In genomic region chr7:34910096-34911066, GRCm38 (mm10) we compare ENCODE assay signal across 9 mouse cellular contexts. TPM values are rescaled to one million over a fixed set of nuclear protein-coding genes. Genes with fewer than 3 reads are reported as not detected.
DNase-seq lines count a peak whose midpoint lies in the region; ATAC-seq lines count a peak whose summit lies in the region.
"Had no signal": no experiment of that assay in that cellular context is flagged by ENCODE, and none has a peak within 500 bp of the region (broad histone marks: within the 10 kb centered on the region; RNA-seq: fewer than 3 reads in every experiment).

No protein-coding gene starts in this region.

- peak overlapping the region; percentile 34; the same call in 1 of the 2 replicates for H3K4me2 ChIP-seq in kidney, embryonic 15.5 days
- peak overlapping the region; percentile 14; the same call in 1 of the 2 replicates for H3K4me2 ChIP-seq in neural tube, embryonic 11.5 days (ENCODE audit: low read depth)
- H3K4me2 ChIP-seq: embryonic facial prominence, embryonic 12.5 days had no signal

- H3K36me3 ChIP-seq in heart, embryonic 10.5 days = no peaks in the 10 kb centered on the region
- H3K36me3 ChIP-seq in kidney, embryonic 15.5 days = no peaks in the 10 kb centered on the region
- no peaks in the 10 kb centered on the region for H3K36me3 ChIP-seq in neural tube, embryonic 11.5 days (ENCODE audit: control insufficient read depth, insufficient read depth, low read length)
- H3K36me3 ChIP-seq: embryonic facial prominence, embryonic 12.5 days had no signal

- WGBS in heart, embryonic 10.5 days = 35% methylated on average over 24 of the region's 24 CpGs
- WGBS in kidney, embryonic 15.5 days = 15% methylated on average over 23 of the region's 24 CpGs
- WGBS in neural tube, embryonic 11.5 days = 27% methylated on average over 24 of the region's 24 CpGs

- H3K9ac ChIP-seq in kidney, embryonic 15.5 days = no peak overlapping the region
- H3K9ac ChIP-seq in neural tube, embryonic 11.5 days (ENCODE audit: low read length) = no peak overlapping the region
- H3K9ac ChIP-seq: embryonic facial prominence, embryonic 12.5 days had no signal

- DNase-seq in heart, embryonic 10.5 days (ENCODE audit: low spot score) = no peak
- DNase-seq in heart, postnatal 4 days = no peak
- peak; percentile 78 for DNase-seq in MN1 (ENCODE audit: low spot score)
- DNase-seq in neural tube, embryonic 11.5 days (ENCODE audit: low spot score) = peak; percentile 60
- DNase-seq in cerebellum, adult 9-11 months = no peak
- no peak for DNase-seq in ovary, postnatal 10 days (ENCODE audit: low spot score)

- no peak overlapping the region for H3K27ac ChIP-seq in heart, embryonic 10.5 days
- peak overlapping the region; percentile 70 for H3K27ac ChIP-seq in kidney, embryonic 15.5 days
- H3K27ac ChIP-seq in neural tube, embryonic 11.5 days (ENCODE audit: low read depth, low read length) = no peak overlapping the region
- H3K27ac ChIP-seq: embryonic facial prominence, embryonic 12.5 days had no signal

- no peaks in the 10 kb centered on the region for H3K9me3 ChIP-seq in heart, embryonic 10.5 days
- no peaks in the 10 kb centered on the region for H3K9me3 ChIP-seq in kidney, embryonic 15.5 days (replicated peaks)
- H3K9me3 ChIP-seq in neural tube, embryonic 11.5 days (ENCODE audit: control insufficient read depth, low read length) = no peaks in the 10 kb centered on the region
- H3K9me3 ChIP-seq: embryonic facial prominence, embryonic 12.5 days had no signal

- 0 out of 2 replicates have a peak overlapping the region, but pooled peaks have one; percentile 27 for H3K4me3 ChIP-seq in heart, embryonic 10.5 days
- H3K4me3 ChIP-seq in kidney, embryonic 15.5 days (replicated peaks) = no peak overlapping the region
- no peak overlapping the region for H3K4me3 ChIP-seq in neural tube, embryonic 11.5 days (ENCODE audit: low read depth, low read length)
- H3K4me3 ChIP-seq: embryonic facial prominence, embryonic 12.5 days had no signal

- peak; percentile 82 for ATAC-seq in kidney, embryonic 15.5 days (replicated peaks; ENCODE audit: low FRiP score)
- ATAC-seq in neural tube, embryonic 11.5 days (ENCODE audit: insufficient read depth, low FRiP score, low TSS enrichment) = peak; percentile 35; the same call in 1 of the 2 replicates
- no peak for ATAC-seq in inflammation-experienced regulatory T-cells, adult 6 months

- H3K27me3 ChIP-seq in heart, embryonic 10.5 days (ENCODE audit: insufficient read depth, poor library complexity, severe bottlenecking) = peaks cover 4% of the 10 kb centered on the region; the same call in 1 of the 2 replicates
- no peaks in the 10 kb centered on the region for H3K27me3 ChIP-seq in kidney, embryonic 15.5 days
- no peaks in the 10 kb centered on the region for H3K27me3 ChIP-seq in neural tube, embryonic 11.5 days (ENCODE audit: control insufficient read depth, insufficient read depth, low read length)
- H3K27me3 ChIP-seq: embryonic facial prominence, embryonic 12.5 days had no signal

- peaks cover 17% of the 10 kb centered on the region for H3K4me1 ChIP-seq in heart, embryonic 10.5 days
- H3K4me1 ChIP-seq in kidney, embryonic 15.5 days = peaks cover 40% of the 10 kb centered on the region
- H3K4me1 ChIP-seq in neural tube, embryonic 11.5 days (ENCODE audit: control insufficient read depth, insufficient read depth, low read length) = peaks cover 5% of the 10 kb centered on the region; the same call in 1 of the 2 replicates

RNA-seq across cellular contexts. Expression of gene Pepd, which starts 1.8 kb away (rescaled TPM):
- polyA plus RNA-seq in heart, embryonic 10.5 days (2016; fragmentation: Nextera tagmentation; extraction: Ambion mirVana) = 60.8 and 64.5 TPM in 2 replicates
- 10 to 100 TPM; 24.4 to 26.9 TPM for total RNA-seq in heart, postnatal 4 days (2021)
- polyA plus RNA-seq in kidney, embryonic 15.5 days (2015; fragmentation: Nextera tagmentation; extraction: Ambion mirVana) = 115 and 117 TPM in 2 replicates
- 62.9 and 74.2 TPM in 2 replicates for polyA plus RNA-seq in neural tube, embryonic 11.5 days (2014; fragmentation: Nextera tagmentation; extraction: Ambion mirVana)
- polyA plus RNA-seq in inflammation-experienced regulatory T-cells, adult 6 months (2017; shearing (Covaris generic)) = 10 to 100 TPM; 49.6 to 57.3 (median 56.3) TPM

Comparison
In these comparisons a context has a peak if more than half of its experiments do, and no peak if none do; other contexts are left out.
1. DNase-seq: peak in MN1 (single experiment) and neural tube, embryonic 11.5 days (single experiment); none in heart, embryonic 10.5 days (single experiment), heart, postnatal 4 days (single experiment), cerebellum, adult 9-11 months (single experiment) and ovary, postnatal 10 days (single experiment).